Mouse (Mus musculus): ENCODE data around the gene Cldn1. TPM values are rescaled to one million over a fixed set of nuclear protein-coding genes. Genes with fewer than 3 reads are reported as not detected.

Cldn1 gene
- total RNA-seq, 2 experiments from 2014 or later, result 1.3 to 2.6 TPM

GRCm38 (mm10) chr16:26314815-26315214 is 56.8 kb downstream of the Cldn1 start:
- intact Hi-C loops (cut with DNase I), result no loop called here
- DNase-seq, result no peak

GRCm38 (mm10) chr16:26309402-26309801 is 62.2 kb downstream of the Cldn1 start:
- intact Hi-C loops (cut with DNase I), result no loop called here
- DNase-seq, result no peak

Other genes starting within 250 kb of the Cldn1 start
- gene Cldn16, start 91.3 kb upstream of the Cldn1 start, total RNA-seq (2021), result not detected
- gene Tmem207, start 154.9 kb upstream of the Cldn1 start, total RNA-seq (2021), result not detected
- gene Il1rap, start 209.9 kb upstream of the Cldn1 start, total RNA-seq (2021), result 1 to 10 TPM; 1.9 to 2.0 TPM